Mouse (Mus musculus) cortical plate, adult 2 months (tissue): ENCODE data around the gene Lrr1.

Source experiments
- CTCF ChIP-seq: fragments of 200-500 bp; IDR thresholded peaks from 2 replicates; pipeline ENCODE4 v1.5.1; 2011; ENCODE audit warnings: mild to moderate bottlenecking, control low read depth, low read length; ENCODE audit not compliant: insufficient read depth; ENCODE audit errors: extremely low read depth
- POLR2A ChIP-seq: fragments of 200-500 bp; IDR thresholded peaks from 2 replicates; pipeline ENCODE4 v1.6.1; 2011; ENCODE audit warnings: mild to moderate bottlenecking, low read length, control low read depth; ENCODE audit not compliant: insufficient read depth; ENCODE audit errors: extremely low read depth

GRCm38 (mm10) chr12:69184342-69185295 is 16.0 kb downstream of the Lrr1 start:
- no peak for TF ChIP-seq CTCF
- TF ChIP-seq POLR2A, result no peak
